Mouse (Mus musculus) cortical plate, adult 2 months (tissue): ENCODE measurements around the gene Dedd2. TPM values are rescaled to one million over a fixed set of nuclear protein-coding genes. Genes with fewer than 3 reads are reported as not detected.
A peak's percentile ranks its signal among the peaks of the same experiment; 100 is the strongest.

Experiments used
- H3K27ac ChIP-seq: fragments of 200-500 bp; 2 replicates; pipeline ENCODE4 v1.5.1; 2012; ENCODE audit warnings: low read length, control low read depth, inconsistent platforms; ENCODE audit not compliant: insufficient read depth
- H3K4me1 ChIP-seq: fragments of 200-500 bp; 2 replicates; pipeline ENCODE4 v1.6.1; 2011; ENCODE audit warnings: low read length; ENCODE audit not compliant: control insufficient read depth, insufficient read depth
- H3K4me3 ChIP-seq: fragments of 200-500 bp; 2 replicates; pipeline ENCODE4 v1.5.1; 2011; ENCODE audit warnings: mild to moderate bottlenecking, low read length, control low read depth; ENCODE audit not compliant: insufficient read depth
- CTCF ChIP-seq: fragments of 200-500 bp; IDR thresholded peaks from 2 replicates; pipeline ENCODE4 v1.5.1; 2011; ENCODE audit warnings: mild to moderate bottlenecking, control low read depth, low read length; ENCODE audit not compliant: insufficient read depth; ENCODE audit errors: extremely low read depth
- POLR2A ChIP-seq: fragments of 200-500 bp; IDR thresholded peaks from 2 replicates; pipeline ENCODE4 v1.6.1; 2011; ENCODE audit warnings: mild to moderate bottlenecking, low read length, control low read depth; ENCODE audit not compliant: insufficient read depth; ENCODE audit errors: extremely low read depth
- polyA plus RNA-seq: library from polyadenylated mRNA; depleted of rRNA; stranded (reverse); fragments of >200 nt; gene quantifications from 2 replicates; pipeline ENCODE4 v1.2.3, GENCODE M21; 2012

Dedd2 gene
- polyA plus RNA-seq, 1 experiment = 25.7 TPM

DNA sequence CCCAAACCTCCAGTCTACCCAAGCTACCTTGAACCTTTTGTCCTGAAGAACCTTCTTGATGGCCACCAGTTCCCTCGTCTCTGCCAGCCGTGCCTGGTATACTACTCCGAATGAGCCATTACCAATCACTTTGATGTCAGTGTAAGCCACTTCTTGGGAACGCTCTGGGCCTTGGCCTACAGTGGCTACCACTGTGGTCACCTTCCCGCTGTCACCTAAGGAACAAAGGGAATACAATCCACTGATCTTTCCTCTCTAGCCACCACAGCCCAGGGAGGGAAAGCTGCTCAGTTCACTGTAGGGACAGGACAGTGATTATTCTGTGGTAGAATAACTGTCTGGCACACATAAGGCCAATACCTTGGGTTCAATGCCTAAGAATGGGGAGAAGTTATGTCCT lies 15.1 kb upstream of the Dedd2 start:
- no peak overlapping the region for H3K4me3 ChIP-seq
- TF ChIP-seq CTCF (no peak), POLR2A (no peak)
- peaks cover 4% of the 10 kb centered on the region; the same call in 1 of the 2 replicates for H3K4me1 ChIP-seq
- no peak overlapping the region for H3K27ac ChIP-seq

DNA sequence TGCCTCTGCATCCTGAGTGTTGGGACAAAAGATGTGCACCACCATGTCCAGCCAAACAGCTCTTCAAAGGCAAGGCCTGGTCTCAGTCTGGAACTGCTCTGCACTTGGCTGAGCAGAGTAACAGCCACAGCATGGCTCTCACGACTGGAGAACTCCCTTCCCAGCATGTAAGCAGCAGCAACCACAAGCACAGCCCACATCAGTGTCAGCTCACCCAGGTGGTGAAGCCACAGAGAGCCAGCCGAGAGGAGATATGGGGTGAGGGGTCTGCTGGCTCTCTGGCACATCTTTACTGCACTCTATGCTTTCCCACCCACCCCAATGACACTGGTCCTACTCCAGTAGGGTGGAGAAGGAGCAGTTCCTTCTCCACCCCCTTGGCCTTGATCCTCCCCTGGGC lies 12.6 kb upstream of the Dedd2 start:
- no peak for TF ChIP-seq CTCF
- no peak for TF ChIP-seq POLR2A
- no peak overlapping the region for H3K27ac ChIP-seq
- peaks cover 4% of the 10 kb centered on the region; the same call in 1 of the 2 replicates for H3K4me1 ChIP-seq
- no peak overlapping the region for H3K4me3 ChIP-seq

DNA sequence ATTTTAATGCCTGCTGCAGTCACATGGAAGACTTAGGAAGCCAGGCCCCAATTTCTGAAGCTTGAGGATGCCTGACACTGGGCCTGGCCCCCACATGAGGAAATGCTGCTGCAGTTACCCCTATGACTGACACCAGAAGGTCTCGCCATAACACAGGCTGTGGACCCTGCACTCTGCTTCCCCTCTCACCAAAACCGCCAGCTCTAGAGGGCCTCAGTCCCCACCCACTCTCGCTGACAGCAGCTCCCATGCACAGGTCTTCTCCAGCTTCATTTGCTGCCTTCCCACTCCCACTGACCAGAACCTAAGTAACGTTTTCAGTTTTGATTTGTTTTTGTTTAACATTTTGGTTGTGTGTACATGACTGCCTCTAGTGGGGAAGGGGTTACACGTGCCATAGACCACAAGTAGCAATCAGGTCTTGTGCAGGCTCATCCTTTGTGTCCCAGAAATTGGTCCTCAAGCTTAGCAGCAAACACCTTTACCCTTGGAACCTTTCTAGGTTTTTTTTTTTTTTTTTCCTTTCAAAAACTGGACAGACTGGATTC lies 11.8 kb upstream of the Dedd2 start:
- Histone ChIP-seq H3K4me1 (peaks cover 7% of the 10 kb centered on the region; the same call in 1 of the 2 replicates), H3K27ac (no peak overlapping the region), H3K4me3 (no peak overlapping the region)
- no peak for TF ChIP-seq CTCF
- TF ChIP-seq POLR2A = no peak

DNA sequence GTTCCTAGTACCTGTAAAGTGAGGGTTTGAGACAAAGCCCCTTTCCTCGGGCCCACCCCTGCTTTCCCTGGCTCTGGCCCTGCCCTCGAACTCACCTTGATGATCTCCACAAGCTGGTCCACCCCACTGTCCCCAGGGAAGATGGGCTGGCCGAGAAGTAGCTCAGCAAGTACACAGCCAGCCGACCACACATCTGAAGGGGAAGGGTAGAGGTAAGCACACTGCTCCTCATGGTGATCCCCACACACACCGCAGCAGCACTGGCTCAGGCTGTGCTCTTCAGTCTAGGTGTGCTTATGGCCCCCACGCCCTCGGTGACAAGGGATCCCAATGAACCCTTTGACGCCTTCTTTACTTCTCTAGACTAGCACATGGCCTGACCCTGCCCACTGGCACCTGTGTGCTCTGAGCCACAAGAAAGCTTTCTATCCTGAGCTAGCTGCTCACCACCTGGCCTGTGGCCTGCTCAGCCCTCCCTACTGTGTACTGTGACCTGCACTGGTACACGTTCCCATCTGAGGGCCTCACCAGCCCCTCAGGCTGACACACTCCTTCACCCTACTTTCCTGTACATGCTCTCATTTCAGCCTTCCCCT lies 10.4 kb upstream of the Dedd2 start:
- Histone ChIP-seq H3K4me3 (no peak overlapping the region), H3K4me1 (peaks cover 3% of the 10 kb centered on the region; the same call in 1 of the 2 replicates), H3K27ac (no peak overlapping the region)
- TF ChIP-seq CTCF (no peak), POLR2A (no peak)

DNA sequence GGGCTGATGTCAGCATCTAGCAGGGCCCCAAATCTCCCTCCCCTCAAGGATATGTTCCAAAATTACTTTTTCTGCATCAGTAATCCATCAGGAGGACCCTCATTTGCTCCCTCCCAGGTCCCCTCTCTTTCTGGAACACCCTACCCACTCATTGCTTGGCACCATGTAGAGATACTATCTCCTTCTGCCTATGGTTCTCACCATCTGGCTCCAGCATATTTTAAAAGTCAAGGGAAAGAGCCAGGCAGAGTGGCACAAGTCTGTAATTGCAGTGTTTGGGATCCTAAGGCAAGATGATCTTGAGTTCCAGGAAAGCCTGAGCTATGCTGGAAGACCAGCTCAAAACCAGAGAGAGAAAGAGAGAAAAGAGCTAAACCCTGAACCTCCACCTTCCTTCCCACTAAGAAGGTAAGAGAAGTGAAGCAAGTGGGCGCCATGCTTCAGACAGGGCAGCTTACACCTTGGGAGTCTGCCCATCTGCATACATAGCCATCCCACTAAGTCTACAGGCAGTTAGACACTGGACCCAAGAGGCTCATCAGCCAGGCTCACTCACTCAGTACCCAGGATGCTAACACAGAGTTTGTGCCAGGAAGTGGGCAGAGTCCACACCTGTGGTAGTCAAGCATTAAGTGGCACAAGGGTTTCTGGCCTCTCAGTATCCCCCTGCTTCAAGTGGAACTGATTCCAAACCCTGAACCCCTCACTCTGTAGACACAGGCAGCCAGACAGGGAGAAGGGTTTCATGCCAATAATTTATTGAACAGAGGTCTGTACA lies 7.3 kb upstream of the Dedd2 start:
- no peak overlapping the region for H3K4me3 ChIP-seq
- no peak overlapping the region for H3K27ac ChIP-seq
- 0 out of 2 replicates have a peak, but pooled peaks cover 3% of the 10 kb centered on the region for H3K4me1 ChIP-seq
- 0 out of 2 replicates have a peak, but pooled peaks have one; percentile 15 for TF ChIP-seq POLR2A
- TF ChIP-seq CTCF = no peak

DNA sequence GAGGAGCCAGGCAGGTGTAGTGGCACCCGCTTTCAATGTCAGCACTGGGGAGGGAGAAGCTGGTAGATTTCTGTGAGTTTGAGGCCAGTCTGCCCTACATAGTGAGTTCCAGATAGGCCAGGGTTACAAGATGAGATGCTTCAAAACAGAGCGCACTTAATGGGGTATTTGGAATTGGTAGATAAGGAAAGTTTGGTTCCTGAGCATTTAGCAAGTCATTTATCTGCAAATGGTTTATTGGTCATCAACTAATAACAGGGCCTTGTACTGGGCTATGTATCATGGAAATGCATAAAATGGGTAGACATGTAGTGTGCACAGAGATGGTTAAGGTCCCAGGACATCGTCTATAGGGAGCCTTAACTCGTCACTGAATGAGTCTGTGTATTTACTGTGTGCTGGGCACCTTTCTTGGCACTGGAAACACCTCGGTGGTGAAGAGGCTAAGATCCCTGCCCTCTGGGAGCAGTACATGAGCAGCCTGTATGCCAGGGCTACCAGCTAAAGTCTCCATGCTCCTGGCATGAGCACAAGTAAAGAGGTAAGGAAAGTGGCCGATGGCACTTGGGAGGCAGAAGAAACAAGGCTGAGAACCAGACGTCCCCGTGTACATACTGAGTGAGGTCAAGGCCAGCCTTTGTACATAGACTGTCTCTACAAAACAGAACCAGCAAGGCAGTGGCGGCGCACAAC lies 2.0 kb upstream of the Dedd2 start:
- TF ChIP-seq CTCF = no peak
- TF ChIP-seq POLR2A = no peak
- Histone ChIP-seq H3K4me1 (no peaks in the 10 kb centered on the region), H3K4me3 (no peak overlapping the region; the same call in 1 of the 2 replicates), H3K27ac (no peak overlapping the region)

DNA sequence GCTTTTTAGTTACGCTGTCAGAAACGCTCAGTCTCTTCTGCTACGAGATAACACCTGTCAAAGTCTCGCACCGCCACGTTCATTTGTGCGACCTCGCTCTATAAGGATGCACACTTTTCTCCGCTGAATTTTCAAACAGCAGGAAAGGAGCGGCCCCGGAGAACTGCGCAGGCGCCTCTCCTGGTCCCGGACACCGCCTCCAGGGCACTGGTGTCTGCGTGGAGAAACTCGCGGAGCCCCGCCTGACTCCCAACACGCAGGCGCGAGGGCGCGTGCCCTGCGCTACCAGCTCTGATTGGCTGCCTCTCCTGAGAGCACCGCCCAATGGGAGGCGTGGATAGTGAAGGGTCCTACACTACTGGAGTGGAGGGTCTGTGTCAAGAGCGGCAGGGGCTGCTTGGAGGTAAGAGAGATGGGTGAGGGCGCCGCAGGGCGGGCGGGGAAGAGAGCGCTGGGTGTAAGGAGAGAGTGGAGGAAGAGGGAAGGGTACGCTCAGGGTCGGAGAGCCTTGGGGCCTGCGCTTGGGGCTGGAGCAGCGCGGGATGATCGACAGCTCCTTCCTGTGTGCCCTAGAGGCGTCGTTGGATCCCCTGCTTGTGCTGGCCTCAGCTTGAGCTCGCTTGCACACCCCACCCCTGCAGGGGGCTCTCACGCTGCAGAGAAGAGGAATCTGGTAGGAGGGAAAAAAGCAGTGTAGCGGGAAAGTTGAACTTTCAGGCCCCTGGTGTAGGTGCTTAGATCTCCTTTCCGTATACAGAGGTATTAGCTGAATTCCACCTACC lies 878 bp upstream of the Dedd2 start, which contains the start of gene Zfp526:
Gene Zfp526, plus strand, starts transcription at position 324 of the 782 bp plus-strand sequence.
- TF ChIP-seq POLR2A (peak; percentile 87), CTCF (no peak)
- Histone ChIP-seq H3K4me3 (peak within 1 kb of the TSS; percentile 60), H3K4me1 (no peaks in the 10 kb centered on the region), H3K27ac (no peak within 1 kb of the TSS)

DNA sequence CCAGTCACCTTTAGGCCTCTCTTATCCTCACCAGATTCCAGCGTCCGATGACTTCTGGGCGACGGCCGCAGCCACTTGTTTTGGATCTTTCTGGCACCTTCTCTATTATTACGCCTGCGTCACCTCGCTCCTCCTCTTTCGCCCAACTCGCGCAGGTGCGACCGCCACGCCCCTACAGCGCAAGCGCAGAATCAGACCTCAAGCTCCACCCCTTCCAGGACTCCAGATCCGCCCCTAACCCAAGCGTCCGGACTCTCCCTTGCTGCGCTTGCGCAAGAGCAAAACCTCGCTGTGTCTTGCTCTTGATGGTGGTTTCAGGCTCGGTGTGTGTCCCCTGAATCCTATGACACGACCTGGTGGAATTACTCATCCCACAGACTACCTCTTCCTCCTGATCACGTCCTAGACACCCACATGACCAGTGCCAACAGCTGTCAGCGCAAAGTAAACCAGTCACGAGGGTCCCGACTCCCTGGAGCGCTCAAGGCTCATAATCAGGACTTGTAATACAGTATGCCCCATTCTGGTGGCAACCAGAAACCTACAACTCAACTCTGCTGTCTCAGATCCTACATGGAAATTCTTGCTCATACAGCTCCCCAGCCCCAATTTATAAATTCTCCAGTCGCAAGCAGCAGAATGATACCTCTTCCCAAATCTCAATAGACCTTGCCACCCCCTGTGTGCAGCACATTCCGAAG lies 509 bp downstream of the Dedd2 start:
- Histone ChIP-seq H3K4me1 (no peaks in the 10 kb centered on the region), H3K27ac (0 out of 2 replicates have a peak overlapping the region, but pooled peaks have one; percentile 19)
- TF ChIP-seq POLR2A (peak; percentile 83), CTCF (no peak)

More for the DNA sequence above, 509 bp downstream of the Dedd2 start:
- peak overlapping the region; percentile 86 for H3K4me3 ChIP-seq
